Mouse (Mus musculus) activated CD4-positive, CD25-positive, alpha-beta regulatory T cell, adult 4 months (primary cell): ENCODE data around the gene Dpm2. TPM values are rescaled to one million over a fixed set of nuclear protein-coding genes. Genes with fewer than 3 reads are reported as not detected.

Source experiments
- ATAC-seq: one replicate; pipeline ENCODE4 v1.8.0; 2017
- polyA plus RNA-seq, 2 experiments: library from polyadenylated mRNA; unstranded; fragments of 100-300 nt; shearing (Covaris generic); gene quantifications; one replicate each; pipeline ENCODE4 v1.2.1; 2017

Gene Dpm2
- polyA plus RNA-seq, result 100 to 1,000 TPM; 107 to 124 TPM

DNA sequence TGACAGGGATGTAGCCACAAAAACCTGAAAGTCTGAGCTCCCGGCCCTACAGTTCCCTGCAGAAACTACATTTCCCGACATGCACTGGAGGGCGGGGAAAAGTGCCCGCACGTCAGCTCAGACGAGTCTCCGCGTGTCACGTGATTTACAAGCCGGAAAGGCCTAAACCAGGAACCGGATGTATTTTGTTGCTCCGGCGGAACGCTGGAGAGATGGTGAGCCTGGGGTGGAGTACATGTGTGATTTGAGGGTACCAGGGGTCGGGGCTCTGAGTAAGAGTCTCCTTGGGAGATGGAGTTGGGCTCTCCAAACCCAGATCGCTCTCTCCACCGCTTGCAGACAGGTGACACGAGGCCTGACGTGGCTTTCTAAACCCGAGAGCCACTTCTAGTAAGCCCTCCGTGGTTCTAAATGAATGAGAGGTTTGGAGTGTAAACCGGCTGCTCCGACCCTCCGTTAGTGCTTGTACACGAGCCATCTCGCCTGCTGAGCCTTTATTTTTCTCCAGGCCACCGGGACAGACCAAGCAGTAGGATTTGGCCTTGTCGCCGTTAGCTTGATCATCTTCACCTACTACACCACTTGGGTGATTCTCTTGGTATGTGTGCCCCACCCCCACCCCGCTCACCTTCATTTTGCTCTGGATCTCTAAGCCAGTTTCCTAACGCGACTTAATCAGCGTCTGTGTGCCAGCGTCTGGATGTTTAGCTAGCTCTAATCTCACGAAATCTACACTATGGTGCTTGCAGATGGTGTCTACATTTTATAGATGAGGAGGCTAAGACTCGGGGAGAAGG, at the start of gene Dpm2:
TSS of gene Dpm2 (plus strand) at position 161 of the 797 bp plus-strand sequence.
- peak; percentile 80 for ATAC-seq

DNA sequence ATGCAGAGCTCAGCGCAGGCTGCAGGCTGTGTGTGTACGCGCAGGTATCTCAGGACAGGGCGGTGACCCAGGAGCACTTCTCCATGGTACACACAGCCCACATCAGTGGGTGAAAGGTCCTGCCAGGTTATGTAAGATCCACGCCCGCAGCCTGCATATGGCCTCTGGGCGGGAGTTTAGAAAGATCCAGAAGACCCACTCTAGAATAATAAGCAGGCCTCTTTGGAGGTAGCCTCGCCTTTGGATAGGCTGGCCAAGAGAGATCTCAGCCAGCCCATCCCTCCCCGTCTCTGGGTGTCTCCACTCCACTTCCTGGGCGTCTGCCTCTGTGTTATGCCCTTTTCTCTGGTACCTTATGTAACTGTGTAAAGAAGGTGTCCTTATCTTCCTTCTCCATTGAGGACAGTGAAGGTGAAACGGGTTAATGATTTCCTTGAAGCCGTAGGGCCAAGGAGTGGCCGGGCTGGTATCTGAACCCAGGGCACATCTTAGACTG, 46.1 kb upstream of the Dpm2 start:
- ATAC-seq, result no peak

DNA sequence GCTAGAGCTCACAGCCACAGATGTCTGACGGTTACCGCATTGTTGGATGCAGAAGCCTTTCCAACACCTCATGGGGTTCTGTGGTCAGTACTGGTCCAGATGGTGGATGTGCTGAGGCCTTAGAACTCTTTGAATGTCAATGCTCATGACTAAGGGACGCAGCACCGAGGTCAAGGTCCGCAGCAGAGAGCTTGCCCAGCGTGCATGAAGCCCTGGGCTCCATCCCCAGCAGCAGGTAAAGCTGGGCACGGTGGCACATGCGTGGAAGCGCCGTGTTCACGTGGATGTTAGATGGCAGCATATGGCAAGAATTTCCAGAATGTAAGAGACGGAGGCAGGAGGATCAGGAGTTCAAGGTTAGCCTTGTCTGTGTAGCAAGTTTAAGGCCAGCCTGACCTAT, 44.8 kb upstream of the Dpm2 start:
- no peak for ATAC-seq

DNA sequence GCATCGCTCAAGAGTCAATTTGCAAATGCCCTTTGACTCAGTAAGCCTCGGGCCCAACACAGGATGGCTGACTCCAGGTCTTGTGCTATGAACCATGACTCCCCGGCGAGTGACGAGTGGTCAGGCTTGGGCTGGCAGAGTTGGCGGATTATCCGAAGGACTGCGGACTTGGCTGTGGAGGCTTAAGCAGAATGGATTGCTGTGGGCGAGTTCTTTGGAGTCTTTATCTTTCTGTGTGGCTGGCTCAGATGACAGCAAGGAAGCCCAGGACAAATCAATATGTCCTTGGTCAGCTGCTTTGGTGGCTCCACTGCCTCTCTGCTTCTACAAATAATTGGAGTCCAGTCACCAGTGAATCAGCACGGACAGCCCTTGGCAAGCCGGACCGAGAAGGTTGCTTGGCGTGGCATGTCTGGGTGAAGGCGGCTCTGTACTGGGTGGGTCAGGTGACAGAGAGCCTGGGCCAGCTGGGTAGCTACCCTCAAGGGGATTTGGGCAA, 43.1 kb upstream of the Dpm2 start:
- ATAC-seq, result no peak

DNA sequence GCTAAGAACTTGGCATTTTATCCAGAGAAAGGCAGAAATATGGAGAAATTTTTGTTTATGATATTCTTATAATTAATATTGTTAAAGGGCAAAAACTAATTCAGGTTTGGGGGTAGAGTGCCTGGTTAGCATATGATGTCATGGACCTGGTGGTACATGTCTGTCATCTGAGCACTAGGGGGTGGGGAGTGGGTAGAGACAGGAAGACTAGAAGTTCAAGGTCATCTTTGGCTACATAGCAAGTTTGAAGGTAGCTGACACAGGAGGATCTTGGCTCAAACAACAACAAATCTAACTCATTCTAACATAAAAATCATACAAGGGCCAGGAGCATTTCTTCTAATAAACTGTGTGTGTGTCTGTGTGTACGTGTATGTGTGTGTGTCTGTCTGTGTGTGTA, 42.3 kb upstream of the Dpm2 start:
- ATAC-seq, result no peak

DNA sequence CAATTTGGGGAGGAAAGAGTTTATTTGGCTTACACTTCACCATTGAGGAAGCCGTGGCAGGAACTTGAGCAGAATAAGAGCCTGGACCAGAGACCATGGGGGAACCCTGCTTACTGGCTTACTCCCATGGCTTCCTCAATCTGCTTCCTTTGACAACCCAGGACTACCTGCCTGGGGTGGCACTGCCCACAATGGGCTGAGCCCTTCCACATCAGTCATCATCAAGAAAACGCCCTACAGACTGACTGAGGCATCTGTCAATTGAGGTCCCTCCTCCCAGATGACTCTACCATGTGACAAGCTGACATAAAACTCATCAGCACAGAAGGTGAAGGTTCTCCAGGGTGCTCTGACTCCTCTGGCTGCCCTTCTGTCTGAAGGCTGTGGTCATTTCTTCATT, 40.2 kb upstream of the Dpm2 start:
- ATAC-seq, result no peak

DNA sequence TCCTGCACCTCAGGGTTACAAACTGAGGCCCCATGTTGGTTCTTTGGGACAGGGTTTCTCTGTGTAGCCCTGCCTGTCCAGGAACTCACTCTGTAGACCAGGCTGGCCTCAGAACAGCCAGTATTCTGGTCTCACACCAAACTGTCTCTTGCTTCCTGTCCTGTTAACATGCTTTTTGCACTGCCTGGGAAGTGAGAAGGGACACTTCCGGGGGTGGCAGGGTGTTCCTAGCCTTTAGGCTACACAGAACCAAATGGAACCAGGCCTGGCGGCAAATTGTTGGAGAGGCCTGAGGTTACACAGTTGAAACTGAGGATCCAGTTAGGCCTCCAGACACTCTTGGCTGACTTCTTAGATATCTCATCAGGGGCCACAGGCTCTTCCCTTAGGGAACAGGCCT, 37.5 kb upstream of the Dpm2 start:
- no peak for ATAC-seq

DNA sequence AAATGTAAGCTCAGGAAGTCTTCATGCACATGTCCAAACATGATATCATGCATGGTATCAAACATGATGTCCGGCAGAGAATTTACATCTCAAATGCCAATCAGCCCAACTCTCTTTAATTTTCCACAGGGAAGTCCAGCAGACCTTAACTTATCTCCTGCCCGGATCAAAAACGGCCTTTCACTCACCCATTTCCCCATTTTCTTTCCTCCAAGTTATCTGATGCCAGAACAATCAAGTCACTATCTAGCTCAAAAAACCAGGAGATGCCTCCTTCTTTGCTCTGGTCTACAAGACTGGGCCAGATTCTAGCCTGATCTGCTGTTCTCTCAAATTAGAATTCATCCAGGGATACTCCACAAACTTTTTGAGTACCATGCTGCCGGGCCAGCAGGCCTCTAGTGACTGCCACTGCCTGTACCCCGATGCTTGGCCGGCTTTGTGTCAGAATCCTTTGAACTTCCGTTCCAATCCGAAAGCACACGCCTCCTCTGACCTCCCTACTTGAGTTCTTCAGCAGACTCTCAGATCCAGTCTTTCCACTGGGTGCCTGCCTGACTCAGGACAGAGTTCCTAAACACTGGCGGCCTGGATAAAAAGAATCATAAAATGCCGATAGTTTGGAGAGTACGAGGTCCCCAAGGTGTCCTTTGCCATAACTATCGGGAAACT, 36.5 kb upstream of the Dpm2 start:
- no peak for ATAC-seq

DNA sequence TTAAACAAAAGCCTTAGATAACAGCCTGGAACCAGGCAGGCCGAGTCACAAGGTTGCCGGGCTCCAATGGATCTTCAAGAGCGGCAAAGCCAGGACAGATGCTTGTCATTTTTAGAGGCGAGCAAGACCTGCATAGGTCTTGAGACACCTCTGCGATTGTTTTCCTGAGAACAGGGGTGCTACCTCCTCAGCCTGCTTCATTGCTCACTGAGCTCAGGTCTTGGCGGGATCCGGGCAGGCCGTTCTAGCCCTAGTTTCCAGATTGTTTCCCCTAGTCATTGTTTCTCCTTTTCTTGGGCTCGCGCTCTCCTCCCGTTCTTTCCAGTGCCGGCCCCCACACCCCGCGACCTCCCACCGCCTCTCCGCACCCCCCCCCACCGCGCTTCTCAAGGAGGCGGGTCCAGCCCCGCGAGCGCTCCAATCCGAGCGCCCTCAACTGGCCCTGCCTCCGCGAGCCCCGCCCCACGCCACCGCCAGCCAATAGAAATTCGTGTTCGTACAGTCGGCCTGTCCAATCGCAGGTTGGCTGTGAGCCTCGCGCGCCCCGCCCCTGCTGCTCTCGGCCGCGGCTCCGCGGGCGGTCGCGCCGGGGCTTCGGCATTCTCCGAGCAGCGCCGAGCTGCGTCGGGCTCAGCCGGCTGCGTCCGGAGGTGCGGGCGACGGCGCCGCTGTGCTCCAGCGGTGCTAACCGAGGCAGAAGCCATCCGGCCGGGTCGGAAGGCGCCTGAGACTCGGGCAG, 35.8 kb upstream of the Dpm2 start, which contains the start of gene Fam102a:
TSS of gene Fam102a (plus strand) at position 600 of the 739 bp plus-strand sequence.
- ATAC-seq, result peak; percentile 82

DNA sequence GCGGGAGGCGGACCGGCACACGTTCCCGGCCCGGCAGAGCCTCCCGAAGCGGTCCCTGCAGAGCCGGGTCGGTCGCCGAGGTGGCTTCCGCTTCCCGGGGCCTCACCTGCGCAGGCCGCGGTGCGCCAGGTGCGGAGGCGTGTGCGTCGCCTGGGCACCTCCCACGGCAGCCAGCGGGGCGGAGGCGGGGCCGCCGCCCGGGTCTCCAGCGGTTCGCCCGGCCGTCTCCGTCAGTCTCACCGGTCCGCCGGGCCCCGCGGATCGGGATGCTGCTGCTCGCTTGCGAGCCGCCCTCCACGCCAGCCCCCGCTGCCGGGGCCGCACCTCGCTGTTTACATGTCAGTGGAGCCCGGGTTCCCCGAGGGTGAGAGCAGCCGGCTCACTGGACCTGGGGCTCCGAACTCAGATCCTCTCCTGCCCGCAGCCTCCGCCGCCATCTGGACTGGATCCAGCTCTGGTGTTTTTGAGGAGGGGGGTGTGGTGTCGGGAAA, 35.1 kb upstream of the Dpm2 start:
- ATAC-seq, result peak; percentile 69

DNA sequence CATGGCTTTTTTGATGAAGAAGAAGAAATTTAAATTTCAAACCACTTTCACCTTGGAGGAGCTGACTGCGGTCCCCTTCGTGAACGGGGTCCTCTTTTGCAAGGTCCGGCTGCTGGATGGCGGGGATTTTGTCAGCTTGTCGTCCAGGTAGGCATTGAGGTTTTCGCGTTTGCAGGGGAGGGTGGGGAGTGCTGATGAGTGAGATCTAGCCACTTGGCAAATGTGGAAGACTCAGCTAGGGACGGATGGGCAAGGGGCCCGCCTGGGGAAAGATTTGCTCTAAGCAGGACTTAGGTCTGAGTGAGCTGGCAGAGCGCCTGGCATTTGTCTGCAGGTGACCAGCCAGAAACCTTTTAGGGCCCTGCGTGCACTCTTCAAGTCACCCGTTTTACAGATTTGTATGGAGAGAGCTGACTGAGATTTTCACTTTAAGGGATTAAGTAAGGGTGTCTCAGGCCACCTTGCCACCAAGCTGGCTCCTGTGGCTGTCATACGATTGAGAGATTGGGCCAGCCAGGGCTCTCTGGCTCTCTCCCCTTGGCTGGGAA, 34.5 kb upstream of the Dpm2 start:
- ATAC-seq, result no peak

DNA sequence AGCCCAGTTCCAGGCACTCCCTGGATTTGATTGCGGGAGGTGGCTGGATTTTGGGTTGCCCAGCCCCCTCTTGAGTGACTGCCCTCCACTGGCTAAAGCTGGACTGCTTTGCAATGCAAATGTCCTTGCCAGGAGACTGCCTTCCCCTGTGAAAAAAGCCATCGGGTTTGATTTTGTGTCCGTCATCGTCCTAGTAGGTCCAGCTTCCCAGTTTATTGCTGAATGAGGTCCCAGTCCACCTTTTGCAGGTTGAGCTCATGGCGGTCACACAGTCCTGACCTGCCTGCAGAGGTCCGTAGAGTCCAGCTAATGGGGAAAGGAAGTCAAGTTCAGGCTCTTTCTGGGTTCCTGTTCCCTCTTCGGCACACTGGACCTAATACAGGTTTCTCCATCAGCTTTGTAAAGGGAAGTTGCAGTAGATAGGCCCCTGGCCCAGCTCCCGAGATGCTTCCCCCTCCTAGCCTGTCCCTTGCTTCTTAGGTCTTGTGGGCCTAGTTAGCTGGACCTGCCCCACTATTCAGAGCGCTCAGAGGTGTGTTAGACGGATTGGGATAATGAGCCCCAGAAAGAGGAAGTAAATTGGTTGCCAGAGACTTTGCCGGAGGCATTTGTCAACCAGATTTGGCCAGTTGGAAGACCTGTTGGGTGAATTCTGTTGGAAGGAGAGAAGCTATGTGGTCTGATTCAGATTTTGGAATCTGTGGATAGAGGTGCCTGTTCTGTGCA, 33.9 kb upstream of the Dpm2 start:
- ATAC-seq, result no peak

DNA sequence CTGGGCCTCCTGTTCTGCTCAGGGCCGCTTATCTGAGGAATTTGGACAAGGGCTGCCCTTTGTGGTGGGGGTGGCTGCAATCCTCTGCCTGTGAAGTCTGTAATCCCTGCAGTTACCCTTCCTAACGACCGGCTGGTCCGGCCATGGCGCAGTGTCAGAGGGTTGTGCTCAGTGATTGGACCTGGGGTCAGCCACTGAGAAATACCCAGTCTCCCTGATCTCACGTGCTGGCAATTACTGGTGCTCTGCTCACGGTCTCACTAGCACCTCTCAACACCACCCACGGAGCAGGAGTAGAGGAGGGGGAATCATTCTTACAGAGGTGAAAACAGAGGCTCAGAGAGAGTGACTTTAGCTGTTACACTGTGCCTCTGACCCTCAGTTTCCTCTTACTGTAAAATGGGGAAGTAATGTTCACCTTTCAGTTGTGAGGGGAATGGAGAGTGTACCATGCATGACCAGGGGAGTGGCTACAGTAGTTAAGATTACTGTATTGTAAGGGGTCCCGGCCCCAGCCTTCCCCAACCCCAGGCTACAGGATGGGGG, 33.2 kb upstream of the Dpm2 start:
- no peak for ATAC-seq

DNA sequence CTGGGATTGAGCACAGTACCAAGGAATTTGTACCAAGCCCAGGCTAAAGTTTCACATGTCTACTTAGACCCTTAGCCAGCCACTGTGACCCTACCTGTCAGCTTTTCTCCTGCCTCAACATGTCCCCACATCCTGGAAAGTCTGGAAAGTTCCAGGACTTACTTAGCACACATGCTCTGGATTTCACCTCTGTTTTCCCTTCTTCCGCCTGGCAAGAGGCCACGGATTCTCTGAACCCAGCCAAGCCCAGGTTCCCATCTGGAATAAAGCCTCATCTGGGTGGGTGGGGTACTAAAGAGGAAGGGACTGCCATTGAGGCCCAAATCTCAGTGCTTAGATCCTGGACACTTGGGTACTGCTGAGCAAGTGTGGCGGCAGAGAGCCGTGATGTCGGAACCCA, 32.7 kb upstream of the Dpm2 start:
- no peak for ATAC-seq

DNA sequence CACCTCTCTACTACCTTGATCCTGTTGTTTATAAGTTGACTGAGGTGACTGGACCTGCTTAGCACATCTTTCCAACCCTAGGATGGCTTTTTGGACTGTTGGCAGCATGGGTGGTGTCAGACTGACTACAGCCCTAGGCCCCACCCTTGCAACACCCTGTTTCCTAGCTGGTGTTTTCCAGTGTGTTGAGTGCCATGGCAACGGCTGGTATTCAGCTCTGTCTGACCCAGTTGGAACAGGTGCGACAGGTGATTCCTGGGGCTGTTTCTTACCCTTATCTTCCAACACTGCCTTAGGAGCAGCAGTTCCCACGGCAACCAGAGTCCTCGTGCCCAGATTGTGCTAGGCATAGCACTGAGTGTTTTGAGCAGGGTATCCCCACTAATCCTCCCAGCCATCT, 32.2 kb upstream of the Dpm2 start:
- ATAC-seq, result no peak

DNA sequence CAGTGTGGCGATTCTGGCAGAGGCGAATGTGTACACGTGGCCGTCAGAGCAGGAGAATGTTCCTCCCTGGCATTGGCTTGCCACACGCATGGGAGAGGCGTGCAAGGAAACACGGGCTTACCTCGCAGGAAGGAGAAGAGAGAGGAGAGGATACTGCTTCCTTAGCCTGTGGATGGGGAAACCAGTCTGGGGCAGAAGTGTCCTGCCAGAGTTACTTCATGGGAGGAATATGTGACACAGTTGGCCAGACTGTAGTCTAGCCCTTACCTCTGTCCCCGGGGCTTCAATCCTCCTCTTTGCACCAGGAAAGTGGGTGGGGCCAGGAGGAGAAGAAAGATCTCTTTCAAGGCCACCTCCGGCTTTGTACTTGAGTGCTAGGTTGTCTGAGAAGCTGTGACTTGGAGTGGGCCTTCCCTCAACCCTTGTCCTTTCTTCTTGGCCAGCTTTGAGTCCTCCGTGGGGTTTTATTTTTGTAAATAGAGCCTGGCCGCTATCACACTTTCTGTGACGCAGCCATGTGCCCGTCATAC, 31.1 kb upstream of the Dpm2 start:
- ATAC-seq, result no peak

DNA sequence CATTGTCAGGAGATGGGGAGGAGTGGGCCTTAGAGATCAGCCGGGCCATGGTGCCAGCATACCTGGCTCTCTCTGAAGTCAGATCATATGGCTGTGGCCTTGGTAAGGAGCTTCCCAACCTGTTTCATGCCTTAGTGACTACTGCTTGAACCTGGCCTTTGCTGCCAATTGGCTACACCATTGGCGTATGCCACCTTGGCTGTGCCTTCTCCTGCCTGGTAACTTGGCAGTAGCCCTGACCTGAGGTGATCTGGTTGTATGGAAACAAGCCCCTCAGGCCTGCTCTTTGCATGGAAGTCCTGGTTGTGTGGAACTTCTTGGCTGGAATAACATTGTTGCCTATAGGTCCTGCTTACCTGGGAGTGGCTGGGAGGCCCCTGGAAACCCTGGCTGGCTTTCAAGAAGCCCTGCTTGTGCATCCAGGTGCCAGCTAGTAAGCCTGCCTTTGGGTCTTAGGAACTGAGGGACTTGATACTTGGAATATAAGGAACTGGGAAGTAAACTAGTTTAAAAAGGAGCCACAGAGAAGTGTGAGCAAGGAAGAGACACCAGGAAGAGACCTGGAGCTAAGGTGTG, 29.2 kb upstream of the Dpm2 start:
- no peak for ATAC-seq

DNA sequence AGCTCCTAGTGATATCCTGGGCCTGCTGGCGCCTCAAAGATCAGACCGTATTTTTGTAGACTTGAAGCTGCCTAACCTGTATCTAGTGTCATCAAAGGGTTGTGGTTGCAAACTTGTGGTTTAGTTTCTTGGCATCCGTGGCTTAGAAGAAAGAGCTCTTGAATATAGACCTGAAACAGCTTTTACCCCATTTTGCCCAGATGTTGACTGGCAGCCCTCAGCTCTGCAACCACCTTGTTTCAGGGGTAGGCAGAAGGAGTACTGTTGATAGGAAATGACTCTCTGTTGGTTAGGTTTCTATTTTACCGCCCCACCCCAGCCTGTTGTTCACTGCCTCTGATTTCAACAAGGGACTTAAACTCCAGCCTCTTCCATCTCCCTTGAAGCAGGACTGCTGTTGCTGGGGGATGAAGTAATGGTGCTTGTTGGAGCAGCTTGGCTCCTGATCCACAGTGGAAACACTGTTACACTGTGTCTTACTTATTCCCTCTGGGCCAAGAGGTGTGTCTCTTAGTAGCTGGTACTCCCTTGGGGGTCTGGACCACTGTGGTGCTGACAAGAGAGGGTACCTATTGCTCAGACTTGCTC, 28.6 kb upstream of the Dpm2 start:
- ATAC-seq, result peak; percentile 82

DNA sequence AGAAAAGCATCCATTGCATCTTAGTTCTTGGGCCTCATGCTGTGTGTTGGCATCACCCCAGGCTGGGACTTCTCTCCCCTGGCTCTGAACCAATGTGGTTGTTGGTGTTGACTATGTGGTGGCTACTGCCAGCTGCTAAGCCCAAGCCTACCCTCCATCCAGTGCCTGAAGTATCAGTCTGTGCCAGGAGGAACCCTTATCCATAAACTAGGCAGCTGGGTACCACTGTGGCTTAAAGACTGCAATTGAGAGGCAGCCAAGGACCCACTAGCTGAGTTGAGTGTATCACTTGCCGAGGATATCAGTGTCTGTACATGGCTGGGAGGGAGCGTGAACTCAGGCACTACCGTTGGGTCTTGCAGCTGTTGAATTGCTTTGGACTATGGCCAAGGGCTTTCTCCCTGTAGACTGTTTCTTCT, 27.6 kb upstream of the Dpm2 start:
- no peak for ATAC-seq

DNA sequence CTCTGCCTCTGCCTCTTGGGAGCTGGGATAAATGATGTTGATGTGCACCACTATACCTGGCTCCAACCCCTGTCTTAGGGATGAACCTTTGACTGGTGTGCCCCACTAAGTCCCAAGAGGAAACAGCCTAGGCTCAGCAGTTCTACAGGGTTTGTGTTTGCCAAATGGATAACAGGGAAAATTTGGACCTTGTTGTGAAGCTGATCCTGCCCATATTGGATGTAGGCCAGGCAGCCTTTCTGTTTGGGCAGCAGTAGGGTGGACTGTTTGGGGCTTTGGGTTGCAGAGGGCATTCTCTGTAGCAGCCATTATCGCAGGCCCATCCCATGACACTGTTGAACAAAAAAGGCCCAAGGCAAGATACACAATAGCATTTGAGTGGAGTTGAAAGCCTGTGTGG, 23.7 kb upstream of the Dpm2 start:
- no peak for ATAC-seq

DNA sequence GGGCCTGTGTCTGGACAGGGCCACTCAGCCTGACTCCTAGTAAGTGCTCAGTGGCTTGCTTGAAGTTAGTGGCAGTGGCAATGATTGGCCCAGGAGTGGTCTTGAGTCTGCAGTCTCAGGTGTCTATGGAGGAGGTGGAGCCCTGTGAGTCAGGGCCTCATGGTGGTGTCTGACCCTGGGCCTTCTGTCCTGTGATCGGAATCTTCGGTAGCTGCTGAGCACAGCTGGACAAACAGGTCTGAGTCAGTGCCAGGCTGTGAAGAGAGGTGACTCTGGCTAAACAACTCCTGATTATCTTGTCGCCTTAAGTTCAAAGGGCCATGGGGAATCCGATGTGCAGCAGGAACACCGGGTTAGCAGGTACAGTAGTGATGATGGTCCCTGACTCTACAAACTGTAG, 23.3 kb upstream of the Dpm2 start:
- no peak for ATAC-seq
